Mouse (Mus musculus): ENCODE data around the gene Hoxd8.

Hoxd8 gene

DNA sequence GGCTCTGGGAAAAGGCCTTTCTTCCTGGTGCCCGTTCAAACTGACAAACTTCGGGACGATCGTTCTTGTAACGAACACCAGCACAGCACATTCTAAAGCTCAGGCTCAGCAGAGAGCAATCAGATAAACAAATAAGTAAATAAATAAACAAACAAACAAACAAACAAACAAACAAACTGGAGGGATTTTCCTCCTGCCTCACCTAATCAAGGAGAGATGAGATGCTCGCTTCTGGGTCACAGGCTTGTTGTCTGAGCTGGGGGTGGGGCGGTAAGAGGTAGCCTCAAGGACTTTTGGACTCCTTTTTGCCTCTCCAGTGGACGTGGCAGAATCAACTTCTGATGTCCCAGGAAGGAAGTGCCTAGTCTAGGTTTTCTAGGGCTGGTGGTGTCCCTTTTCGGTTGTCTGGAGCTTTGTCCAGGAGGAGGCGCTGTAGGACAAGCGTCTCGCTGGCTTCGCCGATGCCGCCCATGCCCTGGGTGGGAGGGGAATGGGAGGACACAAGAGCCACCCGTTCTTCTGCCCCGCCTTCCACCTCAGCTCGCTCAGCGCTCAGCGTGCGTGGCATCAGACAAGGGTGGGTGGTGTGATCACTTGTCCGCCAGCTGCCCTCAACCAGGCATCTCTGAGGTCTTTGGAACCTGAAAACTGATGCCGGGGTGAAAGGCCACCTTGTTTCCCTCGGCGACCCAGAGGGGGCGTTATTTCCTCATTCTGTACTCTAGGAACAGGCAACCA is 11.3 kb downstream of the Hoxd8 start:
- peak; percentile 62 to 81 for DNase-seq

DNA sequence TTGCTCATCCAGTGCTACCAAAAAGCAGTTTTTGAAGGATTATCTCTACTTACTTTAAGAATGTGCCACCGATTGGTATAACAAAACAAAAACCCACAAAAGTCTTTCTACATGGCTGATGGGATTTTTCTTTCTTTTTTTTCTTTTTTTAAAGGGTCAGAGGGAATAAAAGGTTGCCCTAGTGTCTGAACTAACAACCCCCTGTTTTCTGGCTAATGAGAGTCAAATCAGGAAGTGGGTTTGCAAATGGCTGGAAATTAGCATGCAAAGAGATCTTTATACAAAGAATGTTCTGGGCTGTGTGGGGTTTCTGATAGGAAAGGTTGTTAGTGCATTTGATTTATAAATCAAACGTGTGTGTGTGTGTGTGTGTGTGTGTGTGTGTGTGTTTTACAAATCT is 16.0 kb downstream of the Hoxd8 start:
- DNase-seq = no peak

DNA sequence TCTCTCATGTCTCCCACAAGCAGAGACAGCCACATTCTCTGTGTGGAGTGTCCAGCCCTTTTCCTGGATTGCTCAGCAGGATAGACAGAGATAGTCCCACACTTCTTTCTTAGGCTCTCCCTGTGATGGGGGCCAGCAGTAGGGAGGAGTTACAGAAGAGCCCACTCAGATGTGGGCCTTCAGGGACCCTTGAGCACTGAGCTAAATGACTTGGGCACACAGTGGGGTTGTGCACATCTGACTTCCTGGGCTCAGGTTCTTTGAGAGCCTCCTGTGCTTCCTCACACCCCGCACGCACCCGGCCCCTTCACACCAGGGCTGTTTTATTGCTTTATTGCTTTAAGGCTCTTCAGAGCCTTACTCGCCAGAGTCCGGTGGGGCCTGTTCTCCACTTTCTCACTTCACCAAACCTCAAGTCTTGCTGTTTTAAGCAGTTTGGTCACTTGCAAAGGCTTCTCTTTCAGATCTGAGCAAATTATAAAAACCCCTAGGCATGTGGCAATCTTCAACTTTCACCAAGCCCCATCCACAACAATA is 16.6 kb downstream of the Hoxd8 start:
- no peak for DNase-seq

DNA sequence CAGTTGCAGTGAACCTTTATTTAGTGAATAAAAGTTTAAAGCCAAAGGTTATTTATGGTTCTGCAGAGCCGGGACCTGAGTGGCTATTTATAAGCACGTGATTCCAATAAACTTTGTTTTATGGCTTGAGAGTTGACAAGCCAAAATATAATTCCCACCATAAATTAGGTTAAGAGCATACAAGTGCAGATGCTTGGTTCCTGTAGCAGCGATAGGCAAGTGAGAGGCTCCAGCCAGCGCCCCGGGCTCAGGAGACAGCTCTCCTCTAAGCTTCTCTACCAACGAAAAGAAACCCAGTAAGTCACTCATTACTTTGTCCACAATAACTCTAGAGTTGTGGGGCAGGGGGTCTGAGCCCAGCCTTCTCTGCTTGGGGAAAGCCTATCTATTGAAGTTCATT is 17.5 kb downstream of the Hoxd8 start:
- DNase-seq = no peak

DNA sequence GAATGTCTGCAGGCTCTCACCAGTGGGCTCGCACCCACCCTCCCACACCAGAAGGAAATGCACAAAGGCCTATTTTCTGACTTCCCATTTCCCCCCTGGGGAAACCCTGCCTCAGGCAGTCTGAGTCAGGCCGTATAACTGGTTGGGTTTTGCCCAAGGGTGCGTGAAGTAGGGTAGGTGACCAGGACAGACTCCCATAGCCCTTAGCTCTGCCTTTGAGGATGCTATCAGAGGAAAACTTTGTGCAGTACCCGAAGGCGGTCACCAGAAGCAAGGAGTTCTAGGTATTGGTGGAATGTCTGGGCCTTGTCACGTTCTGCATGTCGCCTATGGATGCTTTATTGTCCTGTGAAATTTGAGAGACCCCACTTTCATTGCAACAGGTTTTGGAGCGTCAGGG is 18.5 kb downstream of the Hoxd8 start:
- DNase-seq = no peak

DNA sequence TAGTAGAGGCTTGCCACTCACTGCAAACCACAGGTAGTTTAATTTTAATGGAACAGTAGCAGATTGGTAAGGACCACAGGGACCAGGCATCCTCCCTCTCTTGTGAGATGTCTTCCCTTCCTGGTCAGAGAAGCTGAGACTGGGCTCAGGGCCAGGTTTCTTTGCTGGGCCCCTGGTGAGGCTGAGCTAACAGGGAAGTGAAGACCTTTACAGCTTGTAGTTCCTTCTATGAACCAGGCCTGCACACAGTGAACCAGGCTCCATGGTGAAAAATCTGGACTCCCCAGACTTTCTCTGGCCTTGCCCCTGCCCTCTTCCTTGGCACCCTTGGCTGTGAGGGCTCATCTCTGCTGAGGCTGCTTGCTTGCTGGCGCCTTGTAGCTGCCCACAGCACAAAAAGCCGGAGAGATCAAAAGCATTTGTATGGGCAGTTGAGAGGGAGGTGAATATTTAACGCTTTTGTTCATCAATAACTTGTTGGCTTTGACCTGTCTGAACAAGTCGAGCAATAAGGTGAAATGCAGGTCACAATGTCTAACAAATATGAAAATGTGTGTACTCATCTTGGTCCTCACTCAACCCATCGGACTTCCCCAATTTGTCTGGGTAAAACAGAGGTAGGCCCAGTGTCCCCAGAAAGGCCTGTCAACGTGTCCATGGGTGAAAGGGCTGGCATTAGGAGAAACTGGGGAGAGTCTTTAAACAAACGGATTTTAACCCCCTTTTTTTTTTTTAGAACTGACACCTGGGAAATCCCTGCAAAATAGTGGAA is 20.0 kb downstream of the Hoxd8 start:
- no peak for DNase-seq

DNA sequence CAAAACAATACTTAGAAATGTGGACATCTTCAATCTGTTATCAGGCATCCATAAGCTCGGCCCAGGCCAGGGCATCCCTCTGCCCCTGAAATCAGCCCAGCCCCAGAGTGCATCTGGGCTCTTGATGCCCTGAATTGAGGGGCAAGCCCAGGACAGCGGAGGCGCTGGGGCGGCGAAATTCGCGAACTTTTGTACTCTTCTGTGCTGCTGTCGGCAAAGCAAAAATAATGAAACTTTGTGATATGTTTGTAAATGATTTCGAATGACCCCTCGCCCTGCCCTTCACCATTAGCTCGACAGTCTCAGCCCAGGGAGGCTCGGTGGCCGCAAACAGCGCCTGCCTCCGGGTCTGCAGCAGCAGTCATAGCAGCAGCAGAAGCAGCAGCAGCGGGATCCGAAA is 20.8 kb downstream of the Hoxd8 start:
- DNase-seq = no peak

DNA sequence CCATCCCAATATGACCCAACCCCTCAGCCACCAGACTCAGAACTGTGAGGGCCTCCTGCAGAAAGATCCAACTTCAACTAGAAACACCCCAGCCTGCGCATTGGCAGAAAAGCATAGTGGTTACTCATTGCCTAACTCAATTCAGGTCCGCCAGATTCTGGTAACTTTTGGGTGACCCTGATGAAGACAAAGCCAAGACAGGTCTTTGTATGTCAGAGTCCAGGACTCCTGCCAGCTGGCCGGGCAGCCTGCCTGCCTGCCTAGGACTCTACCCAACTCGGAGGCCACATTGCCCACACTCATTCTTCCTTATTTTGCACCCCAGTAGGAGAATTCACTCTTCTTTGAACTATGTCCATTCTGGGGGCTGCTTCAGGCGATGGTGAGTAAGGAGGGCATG is 22.1 kb downstream of the Hoxd8 start, which contains the start of gene Gm28230:
Gm28230 (plus strand) TSS at position 178 of the 400 bp plus-strand sequence.
- DNase-seq = no peak

DNA sequence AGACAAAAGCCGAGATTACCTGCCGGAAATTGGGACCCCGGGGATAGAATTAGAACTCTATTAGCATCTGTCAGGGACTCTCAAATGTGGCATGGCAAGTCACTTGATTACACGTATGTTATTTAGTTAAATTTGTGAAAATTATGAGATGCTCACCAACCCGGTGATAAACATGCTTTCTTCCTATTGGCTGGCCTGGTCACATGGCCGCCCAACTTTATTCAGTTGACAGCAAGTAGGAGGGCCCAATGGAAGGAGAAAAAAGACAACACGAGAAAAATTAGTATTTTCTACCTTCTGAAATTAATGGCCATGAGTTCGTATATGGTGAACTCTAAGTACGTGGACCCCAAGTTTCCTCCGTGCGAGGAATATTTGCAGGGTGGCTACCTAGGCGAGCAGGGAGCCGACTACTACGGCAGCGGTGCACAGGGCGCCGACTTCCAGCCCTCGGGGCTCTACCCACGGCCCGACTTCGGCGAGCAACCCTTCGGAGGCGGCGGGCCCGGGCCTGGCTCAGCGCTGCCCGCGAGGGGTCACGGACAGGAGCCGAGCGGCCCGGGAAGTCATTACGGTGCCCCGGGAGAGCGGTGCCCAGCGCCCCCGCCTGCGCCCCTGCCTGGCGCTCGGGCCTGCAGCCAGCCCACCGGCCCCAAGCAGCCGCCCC is 22.7 kb downstream of the Hoxd8 start:
- DNase-seq = no peak

DNA sequence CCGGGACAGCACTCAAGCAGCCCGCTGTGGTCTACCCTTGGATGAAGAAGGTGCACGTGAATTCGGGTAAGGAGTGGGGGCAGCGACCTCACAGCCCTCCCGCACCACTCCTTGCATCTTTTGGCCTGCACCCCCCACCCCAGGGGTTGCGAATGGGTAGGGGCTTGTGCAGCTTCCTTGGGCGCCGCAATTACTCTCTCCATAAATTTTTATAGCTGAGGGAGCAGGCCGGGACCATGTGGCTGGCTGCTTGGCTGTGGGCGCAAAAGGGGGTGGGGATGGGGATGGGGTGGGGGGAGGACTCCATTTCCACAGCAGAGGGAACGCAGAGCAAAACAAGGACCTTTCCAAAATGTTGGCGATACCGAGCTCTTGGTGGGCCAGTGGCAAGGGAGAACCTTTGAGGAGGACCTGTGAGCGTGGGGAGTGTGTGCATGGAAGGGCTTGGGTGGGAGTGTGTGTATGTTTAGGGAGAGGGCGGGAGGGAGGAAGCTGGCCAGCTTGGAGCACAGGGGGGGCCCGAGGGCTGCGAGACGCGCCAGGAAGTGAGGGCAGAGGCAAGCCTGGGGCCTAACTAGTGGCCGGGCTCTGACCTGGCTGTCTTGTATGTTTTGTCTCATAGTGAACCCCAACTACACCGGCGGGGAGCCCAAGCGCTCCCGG is 23.4 kb downstream of the Hoxd8 start:
- DNase-seq = no peak

DNA sequence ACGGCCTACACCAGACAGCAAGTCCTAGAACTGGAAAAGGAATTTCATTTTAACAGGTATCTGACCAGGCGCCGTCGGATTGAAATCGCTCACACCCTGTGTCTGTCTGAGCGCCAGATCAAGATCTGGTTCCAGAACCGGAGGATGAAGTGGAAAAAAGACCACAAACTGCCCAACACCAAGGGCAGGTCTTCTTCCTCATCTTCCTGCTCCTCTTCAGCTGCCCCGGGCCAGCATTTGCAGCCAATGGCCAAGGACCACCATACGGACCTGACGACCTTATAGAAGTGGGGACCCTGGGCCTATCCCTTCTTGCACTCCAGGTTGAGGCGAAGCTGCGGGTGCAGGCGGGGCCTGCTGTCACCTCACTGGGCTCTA is 23.9 kb downstream of the Hoxd8 start:
- DNase-seq = no peak

DNA sequence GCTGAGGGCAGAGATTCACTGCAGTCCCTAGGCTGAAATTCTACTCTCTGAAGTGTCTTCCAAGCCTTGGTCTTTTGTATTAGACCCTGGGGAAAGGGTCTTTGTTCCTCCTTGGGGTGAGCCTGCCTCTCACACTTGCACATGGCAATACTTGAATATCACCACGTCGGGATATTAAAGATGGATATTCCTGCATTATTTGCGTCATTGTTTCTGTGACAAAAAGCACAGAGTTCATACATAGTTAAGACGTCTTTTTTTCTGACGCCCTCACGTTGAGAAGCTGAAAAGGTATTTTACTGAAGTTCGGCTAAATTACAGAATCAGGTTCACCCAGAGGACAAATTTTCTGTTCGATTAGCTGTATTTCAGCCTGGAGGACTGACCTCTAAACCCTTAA is 25.9 kb downstream of the Hoxd8 start:
- DNase-seq = no peak

DNA sequence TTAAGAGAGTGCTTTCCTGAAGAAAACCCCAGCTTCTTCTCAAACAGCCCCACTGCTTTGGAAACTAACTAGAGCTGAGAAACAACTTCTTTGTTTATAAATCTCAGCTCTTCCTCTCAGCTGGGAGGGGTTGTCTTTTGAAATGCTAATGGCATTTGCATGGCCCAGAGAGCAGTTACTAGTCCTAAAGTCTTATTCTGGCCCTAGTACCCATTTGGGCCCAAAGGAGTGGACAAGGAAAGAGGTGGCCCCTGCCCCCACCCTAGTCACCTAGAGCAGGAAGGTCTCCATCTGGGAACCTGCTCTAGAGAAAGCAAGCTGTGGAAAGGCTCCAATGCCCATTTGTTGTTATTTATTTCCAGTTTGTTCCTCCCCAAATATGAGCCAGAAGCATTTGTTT is 26.6 kb downstream of the Hoxd8 start:
- no peak for DNase-seq

DNA sequence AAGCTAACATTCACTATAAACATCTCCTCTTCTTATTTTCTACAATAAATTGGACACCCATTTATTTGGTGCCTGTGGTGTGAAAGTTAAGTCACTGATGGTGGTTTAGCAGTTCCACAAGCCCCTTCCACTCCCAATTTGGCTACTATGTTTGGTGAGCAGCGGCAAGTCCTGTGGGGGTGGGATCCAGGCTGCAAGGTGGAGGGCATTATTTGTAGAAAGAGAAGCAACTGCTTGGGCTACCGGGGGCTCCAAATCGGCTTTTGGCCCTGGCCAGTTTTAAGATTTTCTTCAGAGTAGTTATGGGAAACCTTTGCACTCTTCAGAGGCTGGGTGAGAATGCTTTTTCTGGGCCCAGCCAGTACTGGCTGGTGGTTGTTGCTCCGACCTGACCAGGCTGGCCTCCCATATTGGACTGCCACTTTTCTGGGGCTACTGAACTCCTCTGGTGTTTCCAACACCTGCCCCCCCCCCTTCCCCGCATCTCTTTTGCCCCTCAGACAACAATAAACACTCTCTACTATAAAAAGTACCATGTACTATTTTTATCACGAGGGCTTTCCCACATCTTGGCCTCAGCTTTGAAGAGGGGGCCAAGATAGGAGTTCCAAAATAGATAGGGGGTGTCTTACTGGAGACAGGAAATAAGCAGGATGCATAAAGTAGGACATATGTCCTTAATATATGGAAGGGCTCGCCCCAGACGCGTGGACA is 27.5 kb downstream of the Hoxd8 start:
- DNase-seq = no peak

DNA sequence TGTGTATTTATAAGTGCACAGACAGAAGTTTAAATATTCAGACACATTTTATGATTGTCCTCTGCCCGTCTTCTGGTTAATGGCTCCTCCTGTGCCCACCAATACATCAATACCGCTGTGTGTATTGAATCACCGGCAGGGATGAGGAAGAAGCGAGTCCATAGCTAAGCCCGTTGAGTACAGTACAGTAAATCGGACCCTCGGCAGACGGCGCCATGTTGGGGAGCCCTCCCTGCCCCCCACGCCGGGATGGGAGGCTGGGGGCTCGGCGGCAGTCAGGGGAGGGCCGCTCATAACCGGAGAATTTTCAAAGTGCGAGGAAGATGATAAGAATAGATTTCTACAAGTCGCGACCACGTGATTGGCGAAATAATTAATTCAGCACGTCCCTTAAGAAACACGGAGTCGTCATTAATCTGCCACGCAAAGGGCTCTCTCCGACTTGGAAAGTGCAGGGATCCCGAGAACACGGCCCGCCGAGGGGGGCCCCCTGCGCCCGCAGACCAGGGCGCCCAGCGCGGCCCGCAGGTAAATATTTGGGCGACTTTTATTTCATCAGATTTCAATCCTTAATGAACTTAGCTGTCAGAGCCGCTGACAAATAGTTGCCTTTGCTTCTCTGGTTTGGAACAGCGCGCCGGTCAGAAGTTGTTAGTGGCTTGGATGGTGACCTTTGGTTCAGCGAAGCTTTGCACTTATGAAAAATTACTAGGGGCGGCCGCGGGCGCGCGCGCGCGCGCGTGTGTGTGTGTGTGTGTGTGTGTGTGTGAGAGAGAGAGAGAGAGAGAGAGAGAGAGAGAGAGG is 28.3 kb downstream of the Hoxd8 start:
- no peak for DNase-seq

DNA sequence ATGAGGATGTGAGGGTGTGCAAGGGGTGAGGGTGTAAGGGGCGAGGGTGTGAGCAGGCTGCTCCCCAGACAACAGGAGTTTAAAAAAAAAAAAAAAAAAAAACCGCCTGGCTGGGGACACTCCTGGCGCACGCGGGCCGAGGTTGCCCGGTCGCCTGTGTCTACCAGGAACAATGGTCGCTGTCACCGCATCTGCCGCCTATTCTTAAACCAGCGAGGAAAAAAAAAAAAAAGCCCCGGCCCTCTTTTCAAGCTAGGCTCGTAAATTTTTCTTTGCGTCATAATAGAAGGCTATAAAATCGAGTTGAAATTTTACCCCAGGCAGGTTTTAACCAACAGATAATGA is 28.9 kb downstream of the Hoxd8 start:
- DNase-seq = no peak

DNA sequence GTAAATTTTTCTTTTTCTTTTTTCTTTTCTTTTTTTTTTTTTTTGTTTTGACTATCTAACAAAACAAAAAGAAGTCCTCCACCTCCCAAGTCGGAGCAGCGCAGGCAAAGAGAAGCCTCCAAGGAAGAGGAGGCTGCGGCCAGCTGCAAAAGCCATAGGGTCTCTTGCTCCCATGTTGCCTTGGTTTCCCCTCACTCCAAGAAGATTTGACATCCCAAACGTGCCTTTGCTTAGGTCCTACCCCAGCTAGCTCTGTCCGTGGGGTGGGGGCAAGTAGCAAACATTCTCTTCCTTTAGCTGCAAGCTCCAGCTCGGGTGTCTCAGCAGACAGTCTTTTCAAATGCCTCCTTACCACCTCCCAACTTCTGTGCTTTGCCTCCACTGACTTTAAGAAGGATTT is 29.4 kb downstream of the Hoxd8 start:
- DNase-seq = no peak

DNA sequence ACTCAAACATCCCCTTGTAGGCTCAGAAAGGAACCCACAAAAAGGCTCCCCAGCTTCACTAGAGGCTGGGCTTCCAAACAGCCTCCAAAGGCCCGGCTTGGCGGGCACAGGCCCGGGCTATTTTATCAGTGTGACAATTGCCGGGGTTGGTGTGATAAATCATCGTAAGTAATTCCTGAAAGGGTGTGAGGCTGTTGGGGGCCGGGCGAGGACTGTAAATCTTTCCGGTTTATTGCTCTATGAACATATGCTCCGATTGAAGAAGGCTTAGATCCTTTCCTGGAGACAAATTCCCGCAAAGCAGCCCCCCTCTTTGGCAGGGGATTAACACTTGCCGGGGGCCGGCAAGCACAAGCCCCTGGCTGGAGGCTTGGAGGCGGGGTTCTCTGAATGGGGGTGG is 30.0 kb downstream of the Hoxd8 start:
- no peak for DNase-seq

DNA sequence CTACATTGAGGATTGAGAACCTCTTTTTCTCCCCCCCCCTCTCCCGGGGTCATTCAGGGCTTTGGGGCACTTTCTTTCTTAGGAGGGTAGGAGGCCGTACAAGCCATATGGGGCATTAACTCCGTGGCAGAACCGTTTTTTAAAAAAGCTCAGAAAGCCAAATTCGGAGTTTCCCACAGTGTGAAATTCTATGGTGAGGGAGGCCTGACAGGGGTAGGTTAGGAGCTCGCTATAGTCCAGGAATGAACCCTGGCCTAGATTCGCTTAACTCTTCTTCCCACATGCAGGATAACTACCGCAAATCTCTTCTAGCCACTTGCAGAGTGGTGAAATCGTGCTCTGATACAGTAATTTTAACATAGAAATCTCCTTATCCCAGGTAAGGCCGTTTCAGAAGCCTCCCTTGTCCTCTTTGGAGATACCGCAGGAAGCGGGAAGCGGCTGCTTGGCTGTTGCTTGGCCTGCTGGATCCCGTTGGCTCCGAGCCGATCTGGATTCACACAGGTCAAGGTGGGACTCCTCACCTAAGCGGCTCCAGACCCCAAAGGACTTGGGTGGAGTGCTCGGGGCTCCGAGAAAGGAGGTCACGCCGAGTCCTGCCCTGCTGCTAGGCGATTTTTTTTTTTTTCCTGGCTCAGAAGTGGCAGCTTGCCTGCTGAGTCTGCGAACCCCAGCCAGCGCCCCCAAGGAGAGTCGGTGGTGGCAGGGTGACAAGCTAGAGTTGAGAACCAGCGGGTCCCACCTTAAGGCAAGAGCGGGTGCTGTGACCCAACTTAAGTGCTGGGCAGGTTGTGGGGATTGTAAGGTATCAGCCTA is 30.8 kb downstream of the Hoxd8 start:
- no peak for DNase-seq

DNA sequence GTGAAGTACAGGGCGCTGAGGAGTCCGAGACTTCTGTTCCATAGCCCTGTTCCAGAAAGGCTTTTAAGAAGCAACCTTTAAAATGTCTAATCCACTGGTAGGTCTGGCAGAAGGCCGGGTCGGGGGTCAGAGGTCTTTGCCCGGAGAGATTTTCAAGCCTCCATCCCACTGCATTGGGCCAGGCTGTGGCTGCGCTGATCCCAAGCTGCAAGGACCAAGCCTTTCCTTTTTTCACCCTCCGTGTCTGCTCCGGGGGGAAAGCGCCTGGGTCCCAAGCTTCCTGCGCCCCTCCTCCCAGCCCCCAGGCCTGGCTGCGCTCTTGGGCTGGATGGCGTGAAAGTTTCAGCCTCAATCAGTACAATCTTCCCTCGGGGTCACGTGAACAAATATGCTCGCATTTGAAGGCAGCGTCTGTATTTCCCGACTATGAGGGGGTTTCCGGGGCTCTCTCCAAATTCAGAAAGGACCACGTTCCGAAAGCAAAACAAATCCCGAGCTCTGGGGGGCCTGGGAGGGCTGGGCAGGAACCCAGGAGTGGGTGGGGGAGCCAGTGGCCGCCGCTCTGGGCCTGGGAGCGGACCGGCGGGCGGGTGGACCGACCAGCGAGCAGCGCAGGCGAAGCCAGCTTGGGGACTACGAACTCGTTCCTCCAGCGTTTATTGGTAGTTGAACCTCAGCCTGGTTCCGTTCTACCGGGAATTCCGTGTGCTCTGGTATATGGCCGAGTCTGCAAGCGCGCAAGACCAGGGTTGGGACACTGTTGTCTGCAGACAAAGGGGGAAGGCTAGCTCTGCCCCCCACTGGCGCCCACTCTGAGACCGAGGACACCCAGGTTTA is 31.7 kb downstream of the Hoxd8 start:
- no peak for DNase-seq

Data from cerebellum, postnatal 25 days (tissue).